Mouse (Mus musculus) stomach, postnatal 0 days (tissue): ENCODE measurements around the gene Tmem201.

Experiments
- CTCF ChIP-seq: IDR thresholded peaks from 2 replicates; pipeline ENCODE4 v1.5.1; 2016; ENCODE audit warnings: antibody characterized with exemption, low read depth, mild to moderate bottlenecking, moderate library complexity
- EP300 ChIP-seq: optimal IDR thresholded peaks from 2 replicates; pipeline ENCODE3; 2016; ENCODE audit warnings: antibody characterized with exemption

- TF ChIP-seq CTCF (no peak), EP300 (no peak)
These were observed 58.6 kb downstream of the Tmem201 start for GRCm38 (mm10) chr4:149679056-149679770.
